Comparison of ENCODE assay signal across 22 mouse cellular contexts in the genomic region with DNA sequence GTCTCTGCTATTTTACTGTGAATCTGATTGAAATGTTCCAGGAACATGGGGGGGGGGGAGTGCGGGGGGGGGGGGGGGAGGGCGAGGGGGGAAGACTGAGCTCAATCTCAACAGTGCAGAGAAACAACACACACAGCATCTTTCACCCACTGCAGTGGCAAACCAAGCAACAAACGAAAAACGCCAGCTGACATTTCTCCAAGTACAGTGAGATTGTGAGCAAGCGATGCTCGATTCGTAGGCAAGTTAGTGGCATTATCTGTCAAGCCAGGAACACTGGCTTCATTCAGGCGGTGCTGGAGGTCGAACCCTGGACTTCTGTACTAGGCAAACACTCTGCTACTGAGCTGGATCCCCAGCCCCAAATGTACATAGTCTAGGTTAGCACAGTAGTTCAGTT. TPM values are rescaled to one million over a fixed set of nuclear protein-coding genes. Genes with fewer than 3 reads are reported as not detected.
DNase-seq lines count a peak whose midpoint lies in the region; ATAC-seq lines count a peak whose summit lies in the region.
"Had no signal": no experiment of that assay in that cellular context is flagged by ENCODE, and none has a peak within 500 bp of the region (broad histone marks: within the 10 kb centered on the region; RNA-seq: fewer than 3 reads in every experiment).

No protein-coding gene starts in this region.

- no peak overlapping the region for H3K9ac ChIP-seq in forebrain, embryonic 15.5 days (replicated peaks)
- H3K9ac ChIP-seq in hindbrain, embryonic 15.5 days, result no peak overlapping the region
- H3K9ac ChIP-seq in midbrain, embryonic 15.5 days, result no peak overlapping the region
- H3K9ac ChIP-seq: embryonic facial prominence, embryonic 15.5 days had no signal

- H3K27ac ChIP-seq in embryonic facial prominence, embryonic 10.5 days (replicated peaks), result peak overlapping the region; percentile 72
- peak overlapping the region; percentile 95 for H3K27ac ChIP-seq in forebrain, embryonic 15.5 days (replicated peaks)
- peak overlapping the region; percentile 74; the same call in 1 of the 2 replicates for H3K27ac ChIP-seq in hindbrain, embryonic 15.5 days (replicated peaks)
- peak overlapping the region; percentile 87 for H3K27ac ChIP-seq in midbrain, embryonic 15.5 days
- H3K27ac ChIP-seq: embryonic facial prominence, embryonic 15.5 days; heart, adult 2 months; limb, embryonic 10.5 days had no signal

- intact Hi-C loops in left cerebral cortex, postnatal 10 days (cut with DNase I), result loop anchor here (5.0 kb wide), 2 partner anchors 127 to 142 kb away; a partner anchor contains a TSS

- H3K27me3 ChIP-seq in embryonic facial prominence, embryonic 10.5 days (replicated peaks; ENCODE audit: low read depth, poor library complexity, severe bottlenecking), result no peaks in the 10 kb centered on the region
- H3K27me3 ChIP-seq in forebrain, embryonic 15.5 days, result no peaks in the 10 kb centered on the region
- H3K27me3 ChIP-seq in hindbrain, embryonic 15.5 days, result no peaks in the 10 kb centered on the region
- no peaks in the 10 kb centered on the region for H3K27me3 ChIP-seq in midbrain, embryonic 15.5 days (replicated peaks)
- H3K27me3 ChIP-seq: embryonic facial prominence, embryonic 15.5 days had no signal

- H3K9me3 ChIP-seq in embryonic facial prominence, embryonic 10.5 days, result no peaks in the 10 kb centered on the region
- H3K9me3 ChIP-seq in forebrain, embryonic 15.5 days, result no peaks in the 10 kb centered on the region
- H3K9me3 ChIP-seq in hindbrain, embryonic 15.5 days, result no peaks in the 10 kb centered on the region
- H3K9me3 ChIP-seq in midbrain, embryonic 15.5 days, result no peaks in the 10 kb centered on the region
- H3K9me3 ChIP-seq: embryonic facial prominence, embryonic 15.5 days; limb, embryonic 10.5 days had no signal

- H3K4me1 ChIP-seq in embryonic facial prominence, embryonic 10.5 days, result peaks cover 28% of the 10 kb centered on the region
- peaks cover 32% of the 10 kb centered on the region for H3K4me1 ChIP-seq in forebrain, embryonic 15.5 days
- H3K4me1 ChIP-seq in hindbrain, embryonic 15.5 days (replicated peaks), result peaks cover 27% of the 10 kb centered on the region
- H3K4me1 ChIP-seq in midbrain, embryonic 15.5 days, result peaks cover 25% of the 10 kb centered on the region
- H3K4me1 ChIP-seq: embryonic facial prominence, embryonic 15.5 days had no signal

- no peak for DNase-seq in embryonic facial prominence, embryonic 10.5 days (ENCODE audit: low spot score)
- no peak for DNase-seq in frontal cortex, postnatal 14 days (ENCODE audit: low spot score in 2 of 2)
- DNase-seq in retina, embryonic 14.5 days (ENCODE audit: low spot score), result no peak
- DNase-seq in left cerebral cortex, postnatal 10 days (ENCODE audit: extremely low spot score in 1 of 2, low spot score in 2 of 2), result no peak
- DNase-seq: adrenal gland, postnatal 10 days; B cell, adult 2 months; cerebellum, adult 18-20 months; gastrocnemius, postnatal 14 days; heart, adult 2 months; kidney, adult 2 months; lung, adult 2 months; lung, postnatal 4 days; right cerebral cortex, postnatal 25 days; thymus, postnatal 36 days had no signal

- WGBS in embryonic facial prominence, embryonic 10.5 days, result 86% methylated on average over 8 of the region's 9 CpGs
- 17% methylated on average over 9 of the region's 9 CpGs for WGBS in forebrain, embryonic 15.5 days
- WGBS in hindbrain, embryonic 15.5 days, result 48% methylated on average over 7 of the region's 9 CpGs
- 51% methylated on average over 7 of the region's 9 CpGs for WGBS in midbrain, embryonic 15.5 days

- ATAC-seq in forebrain, embryonic 15.5 days (replicated peaks), result no peak
- ATAC-seq in hindbrain, embryonic 15.5 days (ENCODE audit: low FRiP score, low read depth), result no peak
- ATAC-seq in midbrain, embryonic 15.5 days (replicated peaks), result no peak

- peaks cover 52% of the 10 kb centered on the region for H3K36me3 ChIP-seq in embryonic facial prominence, embryonic 10.5 days (replicated peaks)
- H3K36me3 ChIP-seq in forebrain, embryonic 15.5 days, result peaks cover 13% of the 10 kb centered on the region
- H3K36me3 ChIP-seq in hindbrain, embryonic 15.5 days, result peaks cover 9% of the 10 kb centered on the region; the same call in 1 of the 2 replicates
- 0 out of 2 replicates have a peak, but pooled peaks cover 10% of the 10 kb centered on the region for H3K36me3 ChIP-seq in midbrain, embryonic 15.5 days (replicated peaks)
- H3K36me3 ChIP-seq: limb, embryonic 10.5 days had no signal

- no peak overlapping the region for H3K4me3 ChIP-seq in embryonic facial prominence, embryonic 10.5 days
- H3K4me3 ChIP-seq in forebrain, embryonic 15.5 days, result no peak overlapping the region
- H3K4me3 ChIP-seq in hindbrain, embryonic 15.5 days, result no peak overlapping the region
- H3K4me3 ChIP-seq in midbrain, embryonic 15.5 days, result no peak overlapping the region
- H3K4me3 ChIP-seq: embryonic facial prominence, embryonic 15.5 days; heart, adult 2 months; limb, embryonic 10.5 days had no signal

- H3K4me2 ChIP-seq in forebrain, embryonic 15.5 days (replicated peaks), result no peak overlapping the region
- no peak overlapping the region for H3K4me2 ChIP-seq in hindbrain, embryonic 15.5 days
- no peak overlapping the region for H3K4me2 ChIP-seq in midbrain, embryonic 15.5 days
- H3K4me2 ChIP-seq: embryonic facial prominence, embryonic 15.5 days; liver, embryonic 11.5 days had no signal

RNA-seq across cellular contexts. Expression of a gene that starts 21.3 kb away (rescaled TPM):
- polyA plus RNA-seq in embryonic facial prominence, embryonic 10.5 days (2016; fragmentation: Nextera tagmentation; extraction: Ambion mirVana), result 110 and 115 TPM in 2 replicates
- 69.9 and 71.9 TPM in 2 replicates for polyA plus RNA-seq in forebrain, embryonic 15.5 days (2015; fragmentation: Nextera tagmentation; extraction: Ambion mirVana)
- 64.0 and 67.0 TPM in 2 replicates for polyA plus RNA-seq in hindbrain, embryonic 15.5 days (2015; fragmentation: Nextera tagmentation; extraction: Ambion mirVana)
- 68.2 and 68.6 TPM in 2 replicates for polyA plus RNA-seq in midbrain, embryonic 15.5 days (2015; fragmentation: Nextera tagmentation; extraction: Ambion mirVana)
- 10 to 100 TPM; 46.7 to 50.2 TPM for total RNA-seq in left cerebral cortex, postnatal 10 days (2021)

RNA-seq across cellular contexts. Expression of a gene that starts 56.9 kb away (rescaled TPM):
- 0.51 and 0.64 TPM in 2 replicates for polyA plus RNA-seq in embryonic facial prominence, embryonic 10.5 days (2016; fragmentation: Nextera tagmentation; extraction: Ambion mirVana)
- 15.6 and 20.8 TPM in 2 replicates for polyA plus RNA-seq in forebrain, embryonic 15.5 days (2015; fragmentation: Nextera tagmentation; extraction: Ambion mirVana)
- 27.7 and 30.9 TPM in 2 replicates for polyA plus RNA-seq in hindbrain, embryonic 15.5 days (2015; fragmentation: Nextera tagmentation; extraction: Ambion mirVana)
- 25.1 and 25.8 TPM in 2 replicates for polyA plus RNA-seq in midbrain, embryonic 15.5 days (2015; fragmentation: Nextera tagmentation; extraction: Ambion mirVana)
- 10 to 100 TPM; 47.7 to 50.8 TPM for total RNA-seq in left cerebral cortex, postnatal 10 days (2021)
- total RNA-seq: gastrocnemius, postnatal 14 days; heart, adult 2 months; monocyte, adult 5-6 weeks had no signal
- polyA plus RNA-seq: heart, adult 2 months; heart, embryonic 16.5 days; limb, embryonic 10.5 days; liver, embryonic 11.5 days; lung, adult 2 months had no signal

Comparison
In these comparisons a context has a peak if more than half of its experiments do, and no peak if none do; other contexts are left out.
1. RNA of a gene that starts 56.9 kb away (polyA plus RNA-seq): 27.7 to 30.9 TPM in hindbrain, embryonic 15.5 days, 25.1 to 25.8 TPM in midbrain, embryonic 15.5 days and 15.6 to 20.8 TPM in forebrain, embryonic 15.5 days; 0.51 to 0.64 TPM in embryonic facial prominence, embryonic 10.5 days; every median in the first group is over 10 times any median in the second.
2. Peak in every context shown above with its lines, with median percentiles within 50 percentile points of each other: H3K27ac ChIP-seq.